Mouse (Mus musculus): ENCODE measurements around the gene Dcaf17. TPM values are rescaled to one million over a fixed set of nuclear protein-coding genes. Genes with fewer than 3 reads are reported as not detected.
A peak's percentile ranks its signal among the peaks of the same experiment; 100 is the strongest.

Dcaf17 gene
- polyA plus RNA-seq, 1 experiment from 2014 or later = 30.2 TPM

DNA sequence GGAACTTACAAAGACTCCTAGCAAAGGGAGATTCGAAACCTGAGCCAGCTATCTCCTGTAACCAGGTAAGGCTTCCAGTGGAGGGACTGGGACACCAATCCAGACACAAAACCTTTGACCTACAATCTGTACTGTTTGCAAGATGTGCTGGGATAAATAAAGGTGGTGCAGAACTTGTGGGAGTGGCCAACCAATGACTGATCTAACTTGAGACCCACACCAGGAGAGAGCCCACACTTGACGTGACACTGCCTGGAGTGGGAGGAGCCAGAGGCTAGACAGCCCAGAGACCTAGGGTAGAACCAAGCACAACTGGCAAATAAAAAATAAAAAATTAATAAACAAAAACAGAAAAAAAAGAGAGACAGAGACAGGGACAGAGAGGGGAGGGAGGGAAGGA is 24.5 kb upstream of the Dcaf17 start:
- Histone ChIP-seq H3K27ac (replicated peaks) (no peak overlapping the region), H3K36me3 (no peaks in the 10 kb centered on the region), H3K9ac (no peak overlapping the region), H3K4me2 (no peak overlapping the region), H3K27me3 (no peaks in the 10 kb centered on the region), H3K9me3 (no peaks in the 10 kb centered on the region), H3K4me1 (replicated peaks) (peaks cover 21% of the 10 kb centered on the region), H3K4me3 (no peak overlapping the region)
- WGBS = 71% methylated on average over 2 of the region's 2 CpGs
- no peak for ATAC-seq (ENCODE audit: low FRiP score, low read depth)

DNA sequence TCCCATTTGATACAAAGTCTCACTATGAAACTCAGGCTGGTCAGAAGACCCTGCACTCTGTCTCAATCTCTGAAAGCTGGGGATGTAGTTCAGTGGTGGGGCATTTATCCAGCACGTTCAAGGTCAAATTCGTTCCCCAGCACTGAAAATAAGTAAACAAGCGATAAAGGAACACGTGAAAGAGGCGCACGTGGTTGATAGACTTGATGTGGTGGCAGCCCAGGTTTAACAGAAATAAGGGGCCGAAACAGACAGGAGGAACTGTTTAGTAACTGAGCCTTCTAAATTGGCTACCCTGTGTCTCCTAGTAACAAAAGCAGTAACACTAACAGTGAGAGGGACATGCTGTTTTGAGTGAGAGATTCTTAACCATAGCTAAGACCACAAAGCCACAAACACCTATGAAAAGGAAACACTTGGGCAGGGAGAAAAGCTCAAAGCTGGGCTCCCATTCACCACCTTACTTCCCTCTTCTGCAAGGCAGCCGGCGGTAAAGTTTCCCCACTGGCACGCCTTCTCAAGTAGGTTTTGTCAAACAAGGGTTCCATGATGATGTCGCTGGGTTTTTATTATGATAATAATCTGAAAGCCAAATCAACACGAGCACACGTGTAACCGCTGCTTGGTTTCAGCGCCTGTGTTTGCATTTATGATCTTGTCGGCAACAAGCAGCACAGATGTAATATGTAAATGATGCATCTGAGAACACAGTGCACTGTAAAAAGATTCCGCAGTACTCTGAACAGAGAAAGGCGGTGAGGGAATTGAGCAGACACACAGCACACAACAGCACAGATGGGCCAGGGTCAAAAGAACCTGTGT is 22.9 kb upstream of the Dcaf17 start:
- Histone ChIP-seq H3K9me3 (no peaks in the 10 kb centered on the region), H3K4me2 (peak overlapping the region; percentile 11; the same call in 1 of the 2 replicates), H3K9ac (no peak overlapping the region), H3K4me3 (no peak overlapping the region), H3K4me1 (replicated peaks) (peaks cover 16% of the 10 kb centered on the region), H3K36me3 (no peaks in the 10 kb centered on the region), H3K27ac (replicated peaks) (no peak overlapping the region), H3K27me3 (no peaks in the 10 kb centered on the region)
- ATAC-seq (ENCODE audit: low FRiP score, low read depth) = no peak
- 61% methylated on average over 18 of the region's 18 CpGs for WGBS

DNA sequence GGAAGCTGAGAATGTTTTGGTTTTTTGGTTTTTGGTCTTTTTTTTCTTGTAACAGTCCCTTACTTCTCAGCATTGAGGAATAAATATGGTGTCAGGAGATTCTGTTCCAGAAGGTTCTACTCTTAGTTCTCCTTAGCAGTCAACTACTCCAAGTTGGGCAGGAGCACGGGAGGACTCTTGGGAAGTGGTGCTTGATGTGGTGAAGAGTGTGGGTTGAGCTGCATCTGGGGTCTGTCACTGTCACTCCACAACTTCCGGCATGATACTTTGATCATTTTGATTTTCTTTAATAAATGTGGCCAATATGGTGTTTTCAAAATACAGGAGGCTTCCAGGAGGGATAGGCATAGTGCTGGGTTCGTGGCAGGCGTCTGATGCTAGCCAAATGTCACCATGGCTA is 22.1 kb upstream of the Dcaf17 start:
- Histone ChIP-seq H3K27me3 (no peaks in the 10 kb centered on the region), H3K4me3 (no peak overlapping the region), H3K4me1 (replicated peaks) (peaks cover 16% of the 10 kb centered on the region), H3K27ac (replicated peaks) (no peak overlapping the region), H3K9ac (no peak overlapping the region), H3K9me3 (no peaks in the 10 kb centered on the region), H3K36me3 (no peaks in the 10 kb centered on the region), H3K4me2 (no peak overlapping the region)
- 89% methylated on average over 4 of the region's 4 CpGs for WGBS
- ATAC-seq (ENCODE audit: low FRiP score, low read depth) = no peak

DNA sequence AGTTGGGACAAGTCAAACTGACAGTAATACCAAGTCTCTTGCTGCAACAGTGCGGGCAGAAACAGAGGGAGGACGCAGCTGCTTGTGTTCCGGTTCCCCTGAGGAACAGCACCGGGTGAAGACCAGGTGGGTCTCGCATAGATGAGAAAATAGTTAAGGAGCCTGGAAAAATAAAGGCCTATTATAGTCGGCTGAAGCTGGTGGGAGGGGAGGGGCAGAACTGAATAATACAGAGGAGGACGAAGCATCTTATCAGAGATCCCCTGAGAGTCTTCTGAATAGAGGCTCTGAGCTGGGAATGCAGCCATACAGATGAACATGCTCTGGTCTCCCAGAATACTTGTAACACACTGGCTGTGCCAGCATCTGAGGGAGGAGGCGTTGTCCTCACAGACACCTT is 21.1 kb upstream of the Dcaf17 start:
- no peak overlapping the region for H3K27ac ChIP-seq (replicated peaks)
- no peak for ATAC-seq (ENCODE audit: low FRiP score, low read depth)
- WGBS = 26% methylated on average over 8 of the region's 8 CpGs
- H3K9me3 ChIP-seq = no peaks in the 10 kb centered on the region
- no peak overlapping the region for H3K9ac ChIP-seq
- no peak overlapping the region for H3K4me2 ChIP-seq
- H3K27me3 ChIP-seq = no peaks in the 10 kb centered on the region
- H3K4me3 ChIP-seq = no peak overlapping the region
- peaks cover 16% of the 10 kb centered on the region for H3K4me1 ChIP-seq (replicated peaks)
- H3K36me3 ChIP-seq = no peaks in the 10 kb centered on the region

DNA sequence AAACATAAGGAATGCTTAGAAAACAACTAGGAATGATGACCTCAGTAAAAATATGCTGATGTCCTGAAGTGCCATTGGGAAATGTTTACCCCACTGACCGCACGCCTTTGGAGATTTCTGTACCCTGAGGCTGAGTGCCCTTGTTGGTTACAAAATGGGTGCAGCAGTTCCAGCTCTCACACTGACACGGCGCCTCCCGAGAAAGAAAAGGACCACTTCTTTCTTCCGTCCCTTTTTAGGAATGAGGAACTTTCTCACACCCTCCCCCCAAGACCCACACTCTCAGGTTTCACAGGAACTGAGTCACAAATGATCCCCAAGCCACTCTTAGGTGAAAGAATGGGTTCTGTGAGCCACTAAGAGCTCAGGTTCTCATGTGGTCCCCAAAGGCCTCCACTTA is 17.7 kb upstream of the Dcaf17 start:
- H3K27ac ChIP-seq (replicated peaks) = no peak overlapping the region
- H3K4me1 ChIP-seq (replicated peaks) = peaks cover 10% of the 10 kb centered on the region
- H3K9ac ChIP-seq = no peak overlapping the region
- H3K9me3 ChIP-seq = no peaks in the 10 kb centered on the region
- H3K36me3 ChIP-seq = no peaks in the 10 kb centered on the region
- H3K4me3 ChIP-seq = no peak overlapping the region
- H3K27me3 ChIP-seq = no peaks in the 10 kb centered on the region
- H3K4me2 ChIP-seq = no peak overlapping the region
- 85% methylated on average over 6 of the region's 6 CpGs for WGBS
- ATAC-seq (ENCODE audit: low FRiP score, low read depth) = no peak

DNA sequence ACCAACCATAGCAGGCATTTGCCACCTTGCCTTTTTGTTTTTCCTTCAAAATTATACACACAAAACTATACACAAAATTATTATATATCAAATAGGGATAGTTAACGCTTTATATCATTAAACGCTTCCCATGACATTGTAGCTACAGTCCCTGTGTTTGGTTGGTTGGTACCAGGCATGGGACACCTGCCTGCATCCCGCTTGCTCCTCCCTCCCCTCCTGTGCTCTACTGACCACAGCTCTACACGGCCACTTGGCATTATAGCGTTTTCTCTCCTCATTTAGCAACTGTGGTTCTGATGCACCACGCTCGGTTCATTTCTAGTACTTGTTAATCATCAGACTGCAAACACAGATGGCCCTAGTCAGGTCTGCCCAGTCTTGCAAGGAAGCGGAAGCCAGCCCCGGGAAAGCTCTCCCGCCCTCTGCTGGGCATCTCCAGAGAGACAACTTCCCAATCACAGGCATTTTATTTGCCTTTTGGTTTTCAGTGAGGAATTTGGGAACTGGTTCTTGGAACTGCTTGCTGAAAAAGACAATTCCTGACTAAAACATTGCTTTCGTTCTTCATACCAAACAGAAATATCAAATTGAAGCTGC is 15.5 kb upstream of the Dcaf17 start:
- ATAC-seq (ENCODE audit: low FRiP score, low read depth) = peak; percentile 83
- H3K27me3 ChIP-seq = no peaks in the 10 kb centered on the region
- 37% methylated on average over 11 of the region's 11 CpGs for WGBS
- no peak overlapping the region; the same call in 1 of the 2 replicates for H3K27ac ChIP-seq (replicated peaks)
- H3K4me1 ChIP-seq (replicated peaks) = peaks cover 2% of the 10 kb centered on the region; the same call in 1 of the 2 replicates
- no peaks in the 10 kb centered on the region for H3K9me3 ChIP-seq
- no peak overlapping the region for H3K9ac ChIP-seq
- no peaks in the 10 kb centered on the region for H3K36me3 ChIP-seq
- H3K4me3 ChIP-seq = no peak overlapping the region
- peak overlapping the region; percentile 39 for H3K4me2 ChIP-seq

DNA sequence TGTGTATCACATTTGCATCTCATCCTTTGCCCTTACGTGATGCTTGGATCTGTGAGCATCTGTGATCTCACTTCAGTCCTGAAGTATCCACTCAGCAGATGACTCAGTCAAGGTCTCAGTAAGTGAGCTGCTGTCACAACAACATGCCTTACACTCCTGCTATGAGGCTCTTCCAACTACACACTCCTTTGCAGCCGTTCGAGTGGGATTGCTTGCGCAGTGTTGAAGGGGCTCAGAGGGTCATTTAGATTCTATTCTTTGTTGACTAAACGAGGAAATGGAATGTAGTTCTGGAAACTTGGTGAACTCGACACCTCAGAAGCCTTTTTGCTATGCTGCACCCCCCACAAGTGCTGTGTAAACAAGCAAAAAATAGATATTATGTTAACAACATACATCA is 9.0 kb upstream of the Dcaf17 start:
- no peak overlapping the region for H3K27ac ChIP-seq (replicated peaks)
- H3K27me3 ChIP-seq = no peaks in the 10 kb centered on the region
- H3K4me3 ChIP-seq = no peak overlapping the region
- no peak overlapping the region for H3K4me2 ChIP-seq
- H3K4me1 ChIP-seq (replicated peaks) = no peaks in the 10 kb centered on the region
- no peaks in the 10 kb centered on the region for H3K9me3 ChIP-seq
- no peak overlapping the region for H3K9ac ChIP-seq
- no peak for ATAC-seq (ENCODE audit: low FRiP score, low read depth)
- WGBS = 80% methylated on average over 6 of the region's 6 CpGs
- H3K36me3 ChIP-seq = no peaks in the 10 kb centered on the region

DNA sequence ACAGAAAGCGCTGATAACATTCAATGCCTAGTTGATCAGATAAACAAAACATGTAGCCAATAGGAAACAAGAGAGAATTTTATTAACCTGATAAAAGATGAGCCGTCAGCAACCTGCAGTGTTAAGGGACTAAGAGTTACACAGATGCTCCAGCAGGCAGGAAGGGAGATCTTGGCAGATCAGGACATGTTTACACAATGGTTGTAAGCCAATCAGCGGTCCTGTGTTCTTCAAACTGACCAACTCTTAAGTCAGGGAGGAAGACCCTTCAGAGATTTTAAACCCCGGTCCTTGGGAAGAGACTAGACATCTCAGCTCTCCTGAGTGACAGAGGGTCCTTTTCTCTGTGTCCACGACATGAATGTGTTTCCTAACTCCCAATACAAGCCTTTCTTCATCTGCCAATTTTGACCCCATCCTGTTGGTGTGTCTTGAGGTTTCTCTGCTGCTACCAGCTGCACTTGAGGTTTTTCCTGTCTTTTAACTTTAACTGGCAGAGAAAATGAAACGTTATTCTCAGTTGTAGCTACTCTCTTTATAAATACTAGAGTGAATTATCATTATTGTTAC is 8.3 kb upstream of the Dcaf17 start:
- WGBS = 78% methylated on average over 6 of the region's 6 CpGs
- H3K9ac ChIP-seq = no peak overlapping the region
- H3K27ac ChIP-seq (replicated peaks) = no peak overlapping the region
- no peak overlapping the region for H3K4me3 ChIP-seq
- ATAC-seq (ENCODE audit: low FRiP score, low read depth) = no peak
- H3K9me3 ChIP-seq = no peaks in the 10 kb centered on the region
- no peaks in the 10 kb centered on the region for H3K27me3 ChIP-seq
- no peaks in the 10 kb centered on the region for H3K36me3 ChIP-seq
- H3K4me1 ChIP-seq (replicated peaks) = no peaks in the 10 kb centered on the region
- no peak overlapping the region for H3K4me2 ChIP-seq

DNA sequence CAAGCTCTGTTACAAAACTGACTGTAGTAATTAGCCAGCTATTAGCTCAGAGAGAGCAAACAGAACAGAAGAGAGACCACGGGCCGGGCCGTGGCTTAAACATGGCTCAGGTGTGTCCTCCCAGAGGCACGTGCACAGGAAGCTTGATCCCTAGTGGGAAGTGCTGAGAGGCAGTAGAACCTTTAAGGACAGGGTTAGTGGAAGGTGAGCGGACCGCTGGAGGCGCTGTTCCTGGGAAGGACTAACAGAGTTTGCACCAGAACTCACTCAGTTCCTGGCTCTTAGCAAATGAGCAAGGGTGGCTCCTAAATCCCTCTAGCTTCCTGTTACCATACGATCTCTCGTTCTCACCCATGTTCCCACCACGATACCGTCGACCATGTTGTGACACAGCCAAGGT is 6.2 kb upstream of the Dcaf17 start:
- WGBS = 76% methylated on average over 12 of the region's 12 CpGs
- no peak for ATAC-seq (ENCODE audit: low FRiP score, low read depth)
- no peaks in the 10 kb centered on the region for H3K9me3 ChIP-seq
- H3K4me3 ChIP-seq = no peak overlapping the region
- H3K36me3 ChIP-seq = no peaks in the 10 kb centered on the region
- no peaks in the 10 kb centered on the region for H3K27me3 ChIP-seq
- H3K27ac ChIP-seq (replicated peaks) = no peak overlapping the region
- H3K4me1 ChIP-seq (replicated peaks) = peaks cover 3% of the 10 kb centered on the region
- H3K4me2 ChIP-seq = no peak overlapping the region
- no peak overlapping the region for H3K9ac ChIP-seq

DNA sequence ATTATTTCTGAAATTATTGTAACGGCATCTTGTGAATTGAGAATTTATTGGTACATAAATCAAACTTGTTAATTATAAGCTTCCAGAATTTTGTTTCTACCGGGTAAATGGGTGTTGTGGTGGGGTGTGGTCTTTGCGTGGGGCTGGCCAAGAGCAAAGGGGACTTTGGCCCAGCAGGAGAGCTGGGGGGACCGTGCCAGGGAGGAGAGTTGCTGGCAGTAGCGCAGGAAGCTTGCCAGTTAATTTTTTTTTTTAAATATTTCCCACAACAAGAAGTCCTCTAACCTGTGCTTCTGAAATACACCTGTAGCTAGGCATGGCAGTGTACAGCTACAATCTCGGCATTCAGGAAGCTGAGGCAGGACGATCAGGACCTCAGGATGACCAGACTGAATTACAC is 4.6 kb upstream of the Dcaf17 start:
- ATAC-seq (ENCODE audit: low FRiP score, low read depth) = no peak
- no peaks in the 10 kb centered on the region for H3K27me3 ChIP-seq
- 89% methylated on average over 7 of the region's 7 CpGs for WGBS

DNA sequence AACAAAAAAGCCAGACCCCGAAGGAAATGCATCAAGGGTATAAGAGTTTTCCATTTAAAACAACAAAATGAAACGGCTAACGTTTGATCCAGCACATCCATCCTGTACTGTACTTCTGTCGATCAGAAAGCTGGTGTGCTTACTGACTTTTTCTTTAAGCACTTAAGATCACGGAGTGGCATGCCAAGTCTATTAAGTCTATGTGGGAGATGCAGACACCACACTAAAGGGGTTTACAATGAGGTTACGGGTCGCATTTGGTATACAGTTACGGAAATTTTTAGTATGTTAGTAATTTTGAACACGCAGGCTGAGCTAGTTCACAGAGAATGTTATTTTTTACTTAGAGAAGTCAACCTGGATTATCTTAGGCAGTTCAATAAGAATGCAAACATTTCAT is 412 bp upstream of the Dcaf17 start:
- WGBS = 42% methylated on average over 9 of the region's 9 CpGs
- peak overlapping the region; percentile 70; the same call in 1 of the 2 replicates for H3K27ac ChIP-seq (replicated peaks)

More for the DNA sequence above, 4.6 kb upstream of the Dcaf17 start:
- H3K9me3 ChIP-seq = no peaks in the 10 kb centered on the region
- H3K4me3 ChIP-seq = no peak overlapping the region
- H3K9ac ChIP-seq = no peak overlapping the region
- H3K36me3 ChIP-seq = no peaks in the 10 kb centered on the region
- no peak overlapping the region for H3K4me2 ChIP-seq
- peaks cover 17% of the 10 kb centered on the region for H3K4me1 ChIP-seq (replicated peaks)
- H3K27ac ChIP-seq (replicated peaks) = no peak overlapping the region

DNA sequence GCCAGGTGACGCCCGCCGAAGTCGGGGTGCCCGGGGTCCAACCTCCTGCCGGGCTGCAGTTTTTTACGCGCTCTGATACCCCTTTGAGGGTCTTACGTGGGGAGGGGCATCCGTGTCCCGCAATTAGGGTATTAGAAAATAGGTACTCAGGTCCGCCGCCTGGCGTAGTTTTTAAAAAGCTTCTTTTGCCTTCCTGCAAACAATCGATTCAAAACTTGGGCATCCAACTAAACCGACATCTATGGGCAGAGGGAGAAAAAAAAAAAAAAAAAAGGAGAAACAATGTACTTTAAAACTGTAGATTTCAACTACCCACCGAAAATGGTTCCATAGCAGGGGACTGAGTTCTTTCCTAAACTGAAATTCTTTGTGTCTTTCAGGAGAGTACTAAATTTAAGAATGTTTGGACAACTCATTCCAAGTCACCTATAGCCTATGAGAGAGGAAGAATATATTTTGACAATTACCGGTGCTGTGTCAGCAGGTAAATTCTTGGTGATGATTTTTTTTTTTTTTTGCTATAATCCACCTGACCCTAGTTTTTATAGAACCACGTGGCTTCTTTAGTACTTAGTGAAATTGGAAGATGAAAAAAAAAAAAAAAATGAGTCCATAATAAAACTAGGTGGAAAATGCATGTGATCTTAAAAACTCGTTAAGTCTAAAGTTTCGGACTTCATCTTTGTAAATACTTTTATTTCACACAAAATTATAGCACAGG is 1.1 kb downstream of the Dcaf17 start:
- Histone ChIP-seq H3K4me2 (peak overlapping the region; percentile 84), H3K4me3 (peak overlapping the region; percentile 86), H3K27me3 (no peaks in the 10 kb centered on the region), H3K36me3 (peaks cover 8% of the 10 kb centered on the region), H3K4me1 (replicated peaks) (peaks cover 17% of the 10 kb centered on the region), H3K27ac (replicated peaks) (peak overlapping the region; percentile 98), H3K9ac (peak overlapping the region; percentile 89), H3K9me3 (no peaks in the 10 kb centered on the region)
- WGBS = 12% methylated on average over 21 of the region's 21 CpGs
- ATAC-seq (ENCODE audit: low FRiP score, low read depth) = no peak

More for the DNA sequence above, 412 bp upstream of the Dcaf17 start:
- no peaks in the 10 kb centered on the region for H3K27me3 ChIP-seq
- H3K4me1 ChIP-seq (replicated peaks) = peaks cover 17% of the 10 kb centered on the region
- peak overlapping the region; percentile 86 for H3K4me3 ChIP-seq
- H3K9me3 ChIP-seq = no peaks in the 10 kb centered on the region
- 0 out of 2 replicates have a peak, but pooled peaks cover 2% of the 10 kb centered on the region for H3K36me3 ChIP-seq
- peak overlapping the region; percentile 84 for H3K4me2 ChIP-seq
- no peak for ATAC-seq (ENCODE audit: low FRiP score, low read depth)
- peak overlapping the region; percentile 89 for H3K9ac ChIP-seq

Data from hindbrain, embryonic 15.5 days (tissue).